Mouse (Mus musculus): Measurements from ENCODE around the gene Rbm42. TPM values are rescaled to one million over a fixed set of nuclear protein-coding genes. Genes with fewer than 3 reads are reported as not detected.
A peak's percentile ranks its signal among the peaks of the same experiment; 100 is the strongest.

Gene Rbm42
- total and polyA plus RNA-seq, 3 experiments: 65.3 to 109 (median 105) TPM

GRCm38 (mm10) chr7:30613529-30614112, 36.5 kb downstream of the Rbm42 start:
- TF ChIP-seq USF1 (IDR thresholded peaks at IDR 0.05; ENCODE audit: low read depth, low read length) (no peak), TBP (conservative IDR thresholded peaks at IDR 0.05; ENCODE audit: low read depth, low read length) (no peak), MYC (IDR thresholded peaks at IDR 0.05; ENCODE audit: low read depth, low read length) (no peak), RAD21 (IDR thresholded peaks at IDR 0.05; ENCODE audit: low read depth, low read length) (peak; percentile 63), SMC3 (IDR thresholded peaks at IDR 0.05; ENCODE audit: low read depth, low read length) (peak; percentile 84), KAT2A (IDR thresholded peaks at IDR 0.05; ENCODE audit: insufficient replicate concordance, low read length) (no peak), CHD2 (IDR thresholded peaks at IDR 0.05; ENCODE audit: low read length) (no peak), E2F4 (IDR thresholded peaks at IDR 0.05; ENCODE audit: insufficient replicate concordance, low read depth, low read length) (no peak), MEF2A (IDR thresholded peaks at IDR 0.05; ENCODE audit: borderline replicate concordance, low read depth, low read length) (no peak), PAX5 (IDR thresholded peaks at IDR 0.05; ENCODE audit: low read length) (no peak), CTCF (conservative IDR thresholded peaks at IDR 0.05 in 1 of 2, IDR thresholded peaks at IDR 0.05 in 1 of 2; ENCODE audit: low read depth in 2 of 2, low read length in 2 of 2) (peak; percentile 73 to 84), USF2 (conservative IDR thresholded peaks at IDR 0.05; ENCODE audit: low read depth, low read length) (no peak), IRF4 (IDR thresholded peaks at IDR 0.05; ENCODE audit: low read depth, low read length) (0 out of 2 replicates have a peak, but pooled peaks have one; percentile 25), ZNF384 (IDR thresholded peaks at IDR 0.05; ENCODE audit: low read depth, low read length) (no peak), MAZ (IDR thresholded peaks at IDR 0.05; ENCODE audit: low read depth, low read length) (no peak), GABPA (IDR thresholded peaks at IDR 0.05; ENCODE audit: insufficient replicate concordance, low read depth, low read length) (no peak), ZKSCAN1 (IDR thresholded peaks at IDR 0.05; ENCODE audit: borderline replicate concordance, low read depth, low read length) (no peak), ZC3H11A (IDR thresholded peaks at IDR 0.05; ENCODE audit: low read depth, low read length) (peak; percentile 23; the same call in 1 of the 2 replicates)
- H3K4me1 ChIP-seq (ENCODE audit: control insufficient read depth in 1 of 2, insufficient read depth in 2 of 2): peaks cover 0 to 21% of the 10 kb centered on the region in 2 experiments; a peak in 2 of 4 replicates
- H3K36me3 ChIP-seq (replicated peaks in 1 of 2; ENCODE audit: control insufficient read depth in 1 of 2, insufficient read depth in 1 of 2, low read length in 1 of 2): peaks cover 27 to 46% of the 10 kb centered on the region in 2 experiments

DNA sequence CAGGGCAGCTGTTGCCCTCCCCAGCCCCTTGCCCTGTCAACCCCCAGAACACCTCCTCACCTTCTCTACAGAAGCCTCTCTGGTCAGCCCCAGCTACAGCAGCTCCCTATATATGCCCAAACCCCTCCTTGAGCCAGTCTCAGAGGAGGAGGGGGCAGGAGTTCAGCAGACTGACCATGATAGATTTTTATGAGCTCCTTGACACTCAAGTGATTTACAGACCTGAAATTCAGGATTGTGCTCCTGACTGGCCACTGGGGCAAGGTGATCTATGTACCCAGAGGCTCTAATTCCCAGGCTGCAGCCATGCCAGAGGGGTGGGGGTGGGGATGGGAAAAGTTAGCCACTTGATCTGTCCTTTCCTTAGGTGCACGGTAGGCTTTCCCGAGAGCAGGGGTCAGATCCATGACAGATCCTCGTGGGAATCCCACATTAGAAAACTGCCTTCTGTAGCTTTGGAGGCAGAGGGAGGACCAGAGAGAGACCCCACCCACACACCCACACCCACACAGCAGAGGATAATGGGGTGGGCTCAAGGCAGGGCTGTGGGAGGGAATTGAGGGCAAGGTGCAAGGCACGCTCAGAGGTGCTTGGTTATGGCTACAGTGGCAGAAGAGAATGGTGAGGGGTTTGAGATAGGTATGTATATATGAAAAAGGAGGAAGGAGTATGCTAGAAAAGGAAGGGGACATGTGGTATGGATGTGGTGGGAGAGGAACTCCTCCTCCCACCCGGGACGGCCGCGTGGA, 37.3 kb downstream of the Rbm42 start, which contains the start of gene Upk1a:
Gene Upk1a, minus strand, starts transcription at position 194 of the 749 bp plus-strand sequence.
- in situ Hi-C loops (cut with MboI; ENCODE audit: low pct_ligation_motif_present, low pct_unique_long_range_greater_than_20kb, low sequenced_read_pairs) (no loop called here), dilution Hi-C loops (cut with MboI; ENCODE audit: extremely low pct_ligation_motif_present, extremely low pct_unique_long_range_greater_than_20kb, low sequenced_read_pairs) (no loop called here)
- Histone ChIP-seq H3K9ac (ENCODE audit: insufficient read depth, low read depth) (no peak within 1 kb of the TSS), H3K27me3 (replicated peaks) (no peaks in the 10 kb centered on the region), H3K4me2 (ENCODE audit: insufficient read depth, low read depth, poor library complexity, severe bottlenecking) (no peak within 1 kb of the TSS), H3K4me3 (replicated peaks in 1 of 3; ENCODE audit: low read depth in 2 of 3, low read length in 2 of 3, poor library complexity in 1 of 3) (no peak within 1 kb of the TSS), H3K36me3 (replicated peaks in 1 of 2; ENCODE audit: control insufficient read depth in 1 of 2, insufficient read depth in 1 of 2, low read length in 1 of 2) (peaks cover 19 to 38% of the 10 kb centered on the region in 2 experiments), H3K9me3 (replicated peaks; ENCODE audit: low read length) (no peaks in the 10 kb centered on the region), H3K4me1 (ENCODE audit: control insufficient read depth in 1 of 2, insufficient read depth in 2 of 2) (peaks cover 2 to 28% of the 10 kb centered on the region in 2 experiments; a peak in 3 of 4 replicates), H3K79me2 (replicated peaks; ENCODE audit: control insufficient read depth, extremely low read depth, insufficient read depth, poor library complexity, severe bottlenecking) (no peaks in the 10 kb centered on the region), H3K27ac (ENCODE audit: insufficient read depth, low read depth) (no peak within 1 kb of the TSS)
- DNase-seq (ENCODE audit: extremely low read depth): no peak
- TF ChIP-seq CHD1 (IDR thresholded peaks at IDR 0.05; ENCODE audit: low read depth, low read length) (no peak), RCOR1 (conservative IDR thresholded peaks at IDR 0.05; ENCODE audit: low read depth, low read length) (no peak), EP300 (IDR thresholded peaks at IDR 0.05; ENCODE audit: low read length) (no peak), GABPA (IDR thresholded peaks at IDR 0.05; ENCODE audit: insufficient replicate concordance, low read depth, low read length) (no peak), ZKSCAN1 (IDR thresholded peaks at IDR 0.05; ENCODE audit: borderline replicate concordance, low read depth, low read length) (no peak), JUND (conservative IDR thresholded peaks at IDR 0.05; ENCODE audit: low read depth, low read length) (no peak), MAZ (IDR thresholded peaks at IDR 0.05; ENCODE audit: low read depth, low read length) (no peak), ZNF384 (IDR thresholded peaks at IDR 0.05; ENCODE audit: low read depth, low read length) (no peak), POLR2A (IDR thresholded peaks at IDR 0.05; ENCODE audit: low read depth, low read length) (no peak), CTCF (conservative IDR thresholded peaks at IDR 0.05 in 1 of 2, IDR thresholded peaks at IDR 0.05 in 1 of 2; ENCODE audit: low read depth in 2 of 2, low read length in 2 of 2) (no peak), POLR2AphosphoS2 (IDR thresholded peaks at IDR 0.05; ENCODE audit: low read depth, low read length) (no peak)

More at GRCm38 (mm10) chr7:30613529-30614112, 36.5 kb downstream of the Rbm42 start:
- in situ Hi-C loops (cut with MboI; ENCODE audit: low pct_ligation_motif_present, low pct_unique_long_range_greater_than_20kb, low sequenced_read_pairs) (no loop called here), dilution Hi-C loops (cut with MboI; ENCODE audit: extremely low pct_ligation_motif_present, extremely low pct_unique_long_range_greater_than_20kb, low sequenced_read_pairs) (no loop called here)
- Histone ChIP-seq H3K79me2 (replicated peaks; ENCODE audit: control insufficient read depth, extremely low read depth, insufficient read depth, poor library complexity, severe bottlenecking) (no peaks in the 10 kb centered on the region), H3K9ac (ENCODE audit: insufficient read depth, low read depth) (no peak overlapping the region), H3K9me3 (replicated peaks; ENCODE audit: low read length) (no peaks in the 10 kb centered on the region), H3K4me3 (replicated peaks in 1 of 3; ENCODE audit: low read depth in 2 of 3, low read length in 2 of 3, poor library complexity in 1 of 3) (no peak overlapping the region), H3K27me3 (replicated peaks) (no peaks in the 10 kb centered on the region), H3K27ac (ENCODE audit: insufficient read depth, low read depth) (no peak overlapping the region), H3K4me2 (ENCODE audit: insufficient read depth, low read depth, poor library complexity, severe bottlenecking) (no peak overlapping the region)
- peak; percentile 63 for DNase-seq (ENCODE audit: extremely low read depth)

Data from CH12.LX (cell line).